Mouse (Mus musculus) forebrain, postnatal 0 days (tissue): ENCODE data around the gene H2-M5. TPM values are rescaled to one million over a fixed set of nuclear protein-coding genes. Genes with fewer than 3 reads are reported as not detected.
"Not testable (repeated sequence)": the region's sequence is repeated elsewhere in the genome, so short reads cannot be mapped to it uniquely, and the experiment has no call there.

Experiments
- ATAC-seq: fragments of 200-750 bp; cut with Nextera tagmentation; 2 replicates; pipeline ENCODE4 v1.8.0; 2017; ENCODE audit warnings: mild to moderate bottlenecking, moderate library complexity
- DNase-seq: peaks from one replicate; pipeline ENCODE4 v3.0.0-alpha.2; 2015
- H3K27ac ChIP-seq: fragments of 300-500 bp; sonication (generic); 2 replicates; pipeline ENCODE4 v1.5.1; 2014; ENCODE audit warnings: low read depth, mild to moderate bottlenecking, antibody characterized with exemption, low read length, moderate library complexity, mixed read lengths
- H3K27me3 ChIP-seq: fragments of 300-500 bp; sonication (generic); 2 replicates; pipeline ENCODE4 v1.6.1; 2014; ENCODE audit warnings: mild to moderate bottlenecking, low read length, mixed read lengths; ENCODE audit not compliant: insufficient read depth
- H3K36me3 ChIP-seq: fragments of 300-500 bp; sonication (generic); 2 replicates; pipeline ENCODE4 v1.6.1; 2014; ENCODE audit warnings: mild to moderate bottlenecking, moderate library complexity; ENCODE audit not compliant: insufficient read depth
- H3K4me1 ChIP-seq: fragments of 300-500 bp; sonication (generic); 2 replicates; pipeline ENCODE4 v1.6.1; 2014; ENCODE audit warnings: antibody characterized with exemption; ENCODE audit not compliant: insufficient read depth
- H3K4me2 ChIP-seq: fragments of 300-500 bp; sonication (generic); 2 replicates; pipeline ENCODE4 v1.6.1; 2014; ENCODE audit warnings: low read depth, mild to moderate bottlenecking, moderate library complexity
- H3K4me3 ChIP-seq: fragments of 300-500 bp; sonication (generic); 2 replicates; pipeline ENCODE4 v1.5.1; 2014; ENCODE audit warnings: low read depth, low read length, mixed read lengths
- H3K9ac ChIP-seq: fragments of 300-500 bp; sonication (generic); 2 replicates; pipeline ENCODE4 v1.6.1; 2014; ENCODE audit warnings: mild to moderate bottlenecking
- H3K9me3 ChIP-seq: fragments of 300-500 bp; sonication (generic); 2 replicates; pipeline ENCODE4 v1.6.1; 2016; ENCODE audit warnings: low read length
- CTCF ChIP-seq: sonication (generic); IDR thresholded peaks from 2 replicates; pipeline ENCODE4 v1.5.1; 2016; ENCODE audit warnings: antibody characterized with exemption, control low read depth, low read depth
- WGBS: fragments of 180-500 bp; shearing (Covaris S2); extraction: QIAGEN DNeasy Blood & Tissue Kit; methylation state at CpG from one replicate; pipeline ENCODE4 v1.1.7; 2014; 5-methylcytosine and 5-hydroxymethylcytosine counted together
- polyA plus RNA-seq: library from polyadenylated mRNA; unstranded; fragments of >200 nt; fragmentation: Nextera tagmentation; extraction: Ambion mirVana; gene quantifications from 2 replicates; pipeline ENCODE4 v1.2.1, GENCODE M21; 2015
- total RNA-seq: library from RNA; depleted of rRNA; stranded (reverse); fragments of >200 nt; gene quantifications from 2 replicates; pipeline ENCODE4 v1.2.3, GENCODE M21; 2014; rRNA removed

The H2-M5 gene
- 3.5 and 4.2 TPM in 2 replicates for total RNA-seq
- polyA plus RNA-seq: 0.52 and 1.5 TPM in 2 replicates

DNA sequence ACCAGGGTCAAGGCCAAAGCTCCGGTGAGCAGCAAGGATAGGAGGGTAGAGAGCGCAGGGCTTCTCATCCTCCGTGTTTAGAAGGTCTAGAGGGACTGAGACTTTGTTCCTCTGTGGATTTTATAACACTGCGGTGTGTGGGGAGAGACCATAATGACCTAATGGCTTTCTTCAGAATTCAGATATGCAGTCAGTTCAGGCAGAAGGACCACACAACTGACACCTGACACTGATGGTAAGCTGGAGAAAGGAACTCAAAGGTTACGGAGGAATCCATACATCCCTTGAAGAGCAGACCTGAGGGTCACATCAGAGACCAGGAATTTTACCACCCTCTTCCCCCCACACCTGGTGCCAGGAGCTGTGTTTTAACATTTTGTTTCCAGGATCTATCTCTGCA is at the start of gene H2-M5:
Gene H2-M5, minus strand, starts transcription at position 101 of the 400 bp plus-strand sequence.
- Histone ChIP-seq H3K27ac (no peak within 1 kb of the TSS), H3K9ac (no peak within 1 kb of the TSS), H3K4me3 (peak within 1 kb of the TSS; percentile 14; the same call in 1 of the 2 replicates), H3K9me3 (no peaks in the 10 kb centered on the region), H3K27me3 (peaks cover 16% of the 10 kb centered on the region; the same call in 1 of the 2 replicates), H3K36me3 (no peaks in the 10 kb centered on the region), H3K4me1 (no peaks in the 10 kb centered on the region), H3K4me2 (no peak within 1 kb of the TSS)
- DNase-seq (no peak), ATAC-seq (no peak)
- no peak for TF ChIP-seq CTCF
- 23% methylated on average over 5 of the region's 5 CpGs for WGBS

GRCm38 (mm10) chr17:37029162-37029561 is 39.8 kb upstream of the H2-M5 start:
- H3K27me3 ChIP-seq: no peaks in the 10 kb centered on the region
- H3K4me2 ChIP-seq: peak overlapping the region; percentile 46
- peak overlapping the region; percentile 96 for H3K27ac ChIP-seq
- H3K4me1 ChIP-seq: no peaks in the 10 kb centered on the region; the same call in 1 of the 2 replicates
- H3K9ac ChIP-seq: peak overlapping the region; percentile 65
- H3K36me3 ChIP-seq: no peaks in the 10 kb centered on the region
- H3K9me3 ChIP-seq: no peaks in the 10 kb centered on the region
- DNase-seq (no peak), ATAC-seq (peak; percentile 1)
- peak overlapping the region; percentile 38 for H3K4me3 ChIP-seq
- 50% methylated on average over 8 of the region's 8 CpGs for WGBS
- no peak for TF ChIP-seq CTCF

GRCm38 (mm10) chr17:37028683-37029120 is 39.4 kb upstream of the H2-M5 start:
- TF ChIP-seq CTCF: no peak
- H3K4me1 ChIP-seq: no peaks in the 10 kb centered on the region; the same call in 1 of the 2 replicates
- DNase-seq: peak; percentile 98
- no peaks in the 10 kb centered on the region for H3K36me3 ChIP-seq
- H3K4me3 ChIP-seq: peak overlapping the region; percentile 38
- peak overlapping the region; percentile 96 for H3K27ac ChIP-seq
- peak; percentile 98 for ATAC-seq
- H3K9ac ChIP-seq: peak overlapping the region; percentile 65
- under 1% methylated on average over 14 of the region's 14 CpGs for WGBS
- no peaks in the 10 kb centered on the region for H3K9me3 ChIP-seq
- no peaks in the 10 kb centered on the region for H3K27me3 ChIP-seq
- peak overlapping the region; percentile 46 for H3K4me2 ChIP-seq

DNA sequence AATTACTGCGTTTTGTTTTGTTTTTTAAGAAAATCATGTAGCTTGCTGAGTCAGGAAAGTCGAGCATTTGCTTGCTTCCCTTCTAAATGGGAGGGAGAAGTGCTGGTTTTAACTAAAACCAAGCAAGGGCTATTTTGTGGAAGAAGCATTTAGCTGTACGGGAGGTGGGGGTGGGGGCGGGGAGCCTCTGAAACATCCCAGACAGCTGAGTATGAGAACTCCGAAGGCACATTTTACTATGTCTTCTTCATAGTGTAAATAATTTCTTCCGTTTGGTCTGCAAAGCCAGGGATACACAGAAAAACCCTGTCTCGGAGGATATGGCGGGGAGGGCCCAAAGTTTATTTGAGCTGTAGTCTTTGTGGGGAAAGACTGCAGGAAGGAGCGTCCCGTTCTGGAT is 38.9 kb upstream of the H2-M5 start:
- peak; percentile 21 for ATAC-seq

GRCm38 (mm10) chr17:37027486-37027885 is 38.1 kb upstream of the H2-M5 start:
- no peak overlapping the region for H3K9ac ChIP-seq
- H3K27ac ChIP-seq: peak overlapping the region; percentile 96; the same call in 1 of the 2 replicates
- WGBS: 94% methylated on average over 4 of the region's 4 CpGs
- DNase-seq (no peak), ATAC-seq (no peak)
- no peak for TF ChIP-seq CTCF
- H3K4me2 ChIP-seq: no peak overlapping the region
- no peaks in the 10 kb centered on the region for H3K36me3 ChIP-seq
- H3K9me3 ChIP-seq: no peaks in the 10 kb centered on the region
- H3K4me1 ChIP-seq: no peaks in the 10 kb centered on the region; the same call in 1 of the 2 replicates
- no peak overlapping the region for H3K4me3 ChIP-seq
- no peaks in the 10 kb centered on the region for H3K27me3 ChIP-seq

More for the DNA sequence above, 38.9 kb upstream of the H2-M5 start:
- H3K27me3 ChIP-seq: no peaks in the 10 kb centered on the region
- no peaks in the 10 kb centered on the region for H3K36me3 ChIP-seq
- H3K27ac ChIP-seq: peak overlapping the region; percentile 96
- TF ChIP-seq CTCF: no peak
- no peak for DNase-seq
- no peaks in the 10 kb centered on the region; the same call in 1 of the 2 replicates for H3K4me1 ChIP-seq
- WGBS: under 1% methylated on average over 10 of the region's 10 CpGs
- H3K4me3 ChIP-seq: peak overlapping the region; percentile 38
- no peaks in the 10 kb centered on the region for H3K9me3 ChIP-seq
- H3K4me2 ChIP-seq: peak overlapping the region; percentile 46
- peak overlapping the region; percentile 65 for H3K9ac ChIP-seq

DNA sequence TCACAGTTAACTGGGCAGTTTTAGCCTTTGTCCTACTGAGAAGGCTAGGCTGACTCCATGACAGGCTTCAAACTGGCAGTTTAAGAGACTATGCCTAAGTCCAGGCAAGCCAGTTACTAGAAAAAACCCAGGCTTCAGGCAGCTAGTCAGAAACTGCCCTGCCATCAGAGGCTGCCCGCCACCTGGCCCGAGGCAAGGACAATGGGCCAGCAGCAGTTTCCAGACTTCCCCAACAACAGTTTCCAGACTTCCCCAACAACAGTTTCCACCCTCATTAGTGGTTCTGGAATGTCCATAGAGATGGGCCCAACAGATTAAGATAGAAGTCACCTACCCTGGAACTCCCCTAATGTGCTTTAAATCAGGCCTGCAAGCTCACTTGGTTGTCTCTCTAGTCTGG is 37.1 kb upstream of the H2-M5 start:
- H3K4me2 ChIP-seq: no peak overlapping the region
- no peak overlapping the region for H3K27ac ChIP-seq
- no peaks in the 10 kb centered on the region for H3K9me3 ChIP-seq
- TF ChIP-seq CTCF: no peak
- no peak overlapping the region for H3K4me3 ChIP-seq
- WGBS: 65% methylated on average over 2 of the region's 2 CpGs
- DNase-seq: no peak
- ATAC-seq: no peak
- no peaks in the 10 kb centered on the region for H3K27me3 ChIP-seq
- H3K4me1 ChIP-seq: no peaks in the 10 kb centered on the region; the same call in 1 of the 2 replicates
- H3K36me3 ChIP-seq: no peaks in the 10 kb centered on the region
- H3K9ac ChIP-seq: no peak overlapping the region

- WGBS: 72% methylated on average over 9 of the region's 9 CpGs
- DNase-seq: no peak
- Histone ChIP-seq H3K27ac (no peak within 1 kb of the TSS), H3K9ac (no peak within 1 kb of the TSS), H3K27me3 (no peaks in the 10 kb centered on the region), H3K36me3 (no peaks in the 10 kb centered on the region), H3K4me3 (no peak within 1 kb of the TSS), H3K9me3 (no peaks in the 10 kb centered on the region), H3K4me2 (no peak within 1 kb of the TSS), H3K4me1 (no peaks in the 10 kb centered on the region)
- no peak for TF ChIP-seq CTCF
- ATAC-seq: no peak
Measured at GRCm38 (mm10) chr17:37022628-37023576, 33.6 kb upstream of the H2-M5 start, which contains the start of gene Mog. Mog (minus strand) TSS chr17:37023398.

GRCm38 (mm10) chr17:37019242-37019641 is 29.9 kb upstream of the H2-M5 start:
- not testable (repeated sequence) for H3K36me3 ChIP-seq, H3K9ac ChIP-seq, H3K4me2 ChIP-seq, H3K27ac ChIP-seq, H3K4me1 ChIP-seq, DNase-seq, H3K4me3 ChIP-seq, H3K9me3 ChIP-seq, ATAC-seq, H3K27me3 ChIP-seq
- 95% methylated on average over 5 of the region's 5 CpGs for WGBS
